Mouse (Mus musculus): ENCODE measurements around the gene Cst9. TPM values are rescaled to one million over a fixed set of nuclear protein-coding genes. Genes with fewer than 3 reads are reported as not detected.

The Cst9 gene
- total RNA-seq (2014; rRNA removed) = not detected in 2 replicates
- polyA plus RNA-seq (2012; rRNA removed) = not detected in 2 replicates

GRCm38 (mm10) chr2:148834912-148835311 lies at the start of gene Cst9:
Gene Cst9 (plus strand): TSS chr2:148835147.
- H3K27ac ChIP-seq (replicated peaks; ENCODE audit: insufficient read depth, low read depth, low read length) = no peak within 1 kb of the TSS
- no peaks in the 10 kb centered on the region for H3K4me1 ChIP-seq (ENCODE audit: control insufficient read depth, insufficient read depth, low read length)
- no peaks in the 10 kb centered on the region for H3K79me2 ChIP-seq (ENCODE audit: control insufficient read depth, insufficient read depth, low read length)
- no peak within 1 kb of the TSS for H3K9ac ChIP-seq (ENCODE audit: low read depth, low read length)
- no peaks in the 10 kb centered on the region for H3K27me3 ChIP-seq (ENCODE audit: control insufficient read depth, insufficient read depth, low read length)
- WGBS = 67% methylated on average over 4 of the region's 4 CpGs
- H3K36me3 ChIP-seq (ENCODE audit: control insufficient read depth, insufficient read depth, low read length) = no peaks in the 10 kb centered on the region
- H3K4me3 ChIP-seq (ENCODE audit: insufficient read depth, low read depth, low read length) = no peak within 1 kb of the TSS
- no peak for DNase-seq (ENCODE audit: extremely low read depth, low read depth, low spot score)
- TF ChIP-seq POLR2A (IDR thresholded peaks at IDR 0.05; ENCODE audit: extremely low read depth, insufficient read depth, low read length) (no peak), CTCF (IDR thresholded peaks at IDR 0.05; ENCODE audit: low read depth, low read length) (no peak)

- Histone ChIP-seq H3K4me1 (ENCODE audit: control insufficient read depth, insufficient read depth, low read length) (no peaks in the 10 kb centered on the region), H3K36me3 (ENCODE audit: control insufficient read depth, insufficient read depth, low read length) (no peaks in the 10 kb centered on the region), H3K9ac (ENCODE audit: low read depth, low read length) (no peak within 1 kb of the TSS), H3K27me3 (ENCODE audit: control insufficient read depth, insufficient read depth, low read length) (no peaks in the 10 kb centered on the region), H3K79me2 (ENCODE audit: control insufficient read depth, insufficient read depth, low read length) (no peaks in the 10 kb centered on the region), H3K27ac (replicated peaks; ENCODE audit: insufficient read depth, low read depth, low read length) (no peak within 1 kb of the TSS), H3K4me3 (ENCODE audit: insufficient read depth, low read depth, low read length) (no peak within 1 kb of the TSS)
- TF ChIP-seq CTCF (IDR thresholded peaks at IDR 0.05; ENCODE audit: low read depth, low read length) = no peak
- TF ChIP-seq POLR2A (IDR thresholded peaks at IDR 0.05; ENCODE audit: extremely low read depth, insufficient read depth, low read length) = no peak
- 96% methylated on average over 6 of the region's 6 CpGs for WGBS
- no peak for DNase-seq (ENCODE audit: extremely low read depth, low read depth, low spot score)
These were observed 45.8 kb upstream of the Cst9 start, which contains the start of gene Cst12 for GRCm38 (mm10) chr2:148789142-148789541. Gene Cst12 (plus strand): TSS chr2:148789361.

- no peaks in the 10 kb centered on the region for H3K27me3 ChIP-seq (ENCODE audit: control insufficient read depth, insufficient read depth, low read length)
- H3K36me3 ChIP-seq (ENCODE audit: control insufficient read depth, insufficient read depth, low read length) = no peaks in the 10 kb centered on the region
- 47% methylated on average over 1 of the region's 1 CpGs for WGBS
- H3K79me2 ChIP-seq (ENCODE audit: control insufficient read depth, insufficient read depth, low read length) = no peaks in the 10 kb centered on the region
- H3K4me3 ChIP-seq (ENCODE audit: insufficient read depth, low read depth, low read length) = no peak within 1 kb of the TSS
- no peak within 1 kb of the TSS for H3K9ac ChIP-seq (ENCODE audit: low read depth, low read length)
- TF ChIP-seq POLR2A (IDR thresholded peaks at IDR 0.05; ENCODE audit: extremely low read depth, insufficient read depth, low read length) (no peak), CTCF (IDR thresholded peaks at IDR 0.05; ENCODE audit: low read depth, low read length) (no peak)
- no peak within 1 kb of the TSS for H3K27ac ChIP-seq (replicated peaks; ENCODE audit: insufficient read depth, low read depth, low read length)
- H3K4me1 ChIP-seq (ENCODE audit: control insufficient read depth, insufficient read depth, low read length) = no peaks in the 10 kb centered on the region
- peak; percentile 0 for DNase-seq (ENCODE audit: extremely low read depth, low read depth, low spot score)
These were observed 36.5 kb upstream of the Cst9 start, which contains the start of gene Cst8 for GRCm38 (mm10) chr2:148798485-148798884. Gene Cst8 (plus strand): TSS chr2:148798785.

GRCm38 (mm10) chr2:148801491-148801921 lies 33.4 kb upstream of the Cst9 start:
- no peak for DNase-seq (ENCODE audit: extremely low read depth, low read depth, low spot score)
- Histone ChIP-seq H3K36me3 (ENCODE audit: control insufficient read depth, insufficient read depth, low read length) (no peaks in the 10 kb centered on the region), H3K4me1 (ENCODE audit: control insufficient read depth, insufficient read depth, low read length) (no peaks in the 10 kb centered on the region), H3K79me2 (ENCODE audit: control insufficient read depth, insufficient read depth, low read length) (no peaks in the 10 kb centered on the region), H3K27me3 (ENCODE audit: control insufficient read depth, insufficient read depth, low read length) (no peaks in the 10 kb centered on the region), H3K27ac (replicated peaks; ENCODE audit: insufficient read depth, low read depth, low read length) (no peak overlapping the region), H3K9ac (ENCODE audit: low read depth, low read length) (no peak overlapping the region), H3K4me3 (ENCODE audit: insufficient read depth, low read depth, low read length) (no peak overlapping the region)
- TF ChIP-seq POLR2A (IDR thresholded peaks at IDR 0.05; ENCODE audit: extremely low read depth, insufficient read depth, low read length) (no peak), CTCF (IDR thresholded peaks at IDR 0.05; ENCODE audit: low read depth, low read length) (no peak)
- 16% methylated on average over 3 of the region's 3 CpGs for WGBS

DNA sequence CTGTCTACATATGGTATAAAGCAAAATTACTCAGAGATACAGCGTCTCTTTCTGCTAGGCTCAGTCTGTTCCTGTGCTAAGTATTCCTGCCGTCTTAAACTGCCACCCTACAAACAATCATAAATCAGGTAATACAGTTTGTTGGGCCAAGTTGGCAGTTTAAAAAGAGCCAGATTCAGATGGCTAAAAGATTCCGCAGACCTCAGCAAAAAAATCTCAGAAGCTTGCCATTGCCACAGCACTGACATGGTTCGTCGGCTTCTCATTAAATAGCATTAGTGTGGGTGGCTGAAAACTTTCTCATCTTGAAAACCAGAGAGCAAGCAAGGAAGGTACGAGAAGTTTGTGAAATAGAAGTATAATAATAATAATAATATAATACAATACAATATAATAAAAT lies 28.3 kb upstream of the Cst9 start:
- Histone ChIP-seq H3K27ac (replicated peaks; ENCODE audit: insufficient read depth, low read depth, low read length) (no peak overlapping the region), H3K4me1 (ENCODE audit: control insufficient read depth, insufficient read depth, low read length) (no peaks in the 10 kb centered on the region), H3K36me3 (ENCODE audit: control insufficient read depth, insufficient read depth, low read length) (no peaks in the 10 kb centered on the region), H3K79me2 (ENCODE audit: control insufficient read depth, insufficient read depth, low read length) (no peaks in the 10 kb centered on the region), H3K9ac (ENCODE audit: low read depth, low read length) (no peak overlapping the region), H3K27me3 (ENCODE audit: control insufficient read depth, insufficient read depth, low read length) (no peaks in the 10 kb centered on the region), H3K4me3 (ENCODE audit: insufficient read depth, low read depth, low read length) (no peak overlapping the region)
- 84% methylated on average over 6 of the region's 6 CpGs for WGBS
- TF ChIP-seq CTCF (IDR thresholded peaks at IDR 0.05; ENCODE audit: low read depth, low read length) = no peak
- no peak for TF ChIP-seq POLR2A (IDR thresholded peaks at IDR 0.05; ENCODE audit: extremely low read depth, insufficient read depth, low read length)
- DNase-seq (ENCODE audit: extremely low read depth, low read depth, low spot score) = no peak

DNA sequence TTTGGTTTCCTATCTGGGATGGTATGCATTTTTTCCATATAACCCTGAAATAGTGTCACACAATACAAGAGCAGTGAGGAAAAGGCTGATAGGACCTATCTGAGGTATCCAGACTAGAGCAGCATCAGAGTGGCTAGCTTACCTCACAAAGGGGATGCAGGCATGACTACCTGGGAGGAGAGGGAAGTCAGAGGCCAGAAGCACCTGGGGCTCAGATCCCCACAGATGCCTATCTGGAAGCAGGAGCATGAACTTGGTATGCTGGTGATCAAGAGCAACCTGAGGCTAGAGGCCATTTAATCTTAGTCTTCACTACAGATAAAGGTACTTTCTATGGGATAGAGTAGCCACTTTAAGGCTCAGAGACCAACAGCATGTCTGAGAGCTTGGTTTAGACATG lies 15.0 kb upstream of the Cst9 start, which contains the start of gene Cst13:
Gene Cst13 (plus strand): TSS at position 173 of the 400 bp plus-strand sequence.
- Histone ChIP-seq H3K27me3 (ENCODE audit: control insufficient read depth, insufficient read depth, low read length) (no peaks in the 10 kb centered on the region), H3K9ac (ENCODE audit: low read depth, low read length) (no peak within 1 kb of the TSS), H3K4me1 (ENCODE audit: control insufficient read depth, insufficient read depth, low read length) (no peaks in the 10 kb centered on the region), H3K36me3 (ENCODE audit: control insufficient read depth, insufficient read depth, low read length) (no peaks in the 10 kb centered on the region), H3K79me2 (ENCODE audit: control insufficient read depth, insufficient read depth, low read length) (no peaks in the 10 kb centered on the region), H3K27ac (replicated peaks; ENCODE audit: insufficient read depth, low read depth, low read length) (no peak within 1 kb of the TSS), H3K4me3 (ENCODE audit: insufficient read depth, low read depth, low read length) (no peak within 1 kb of the TSS)
- TF ChIP-seq CTCF (IDR thresholded peaks at IDR 0.05; ENCODE audit: low read depth, low read length) (no peak), POLR2A (IDR thresholded peaks at IDR 0.05; ENCODE audit: extremely low read depth, insufficient read depth, low read length) (no peak)
- DNase-seq (ENCODE audit: extremely low read depth, low read depth, low spot score) = no peak

Data from liver, adult 2 months (tissue).